Mouse (Mus musculus): Measurements from ENCODE around the gene Parvb.

Parvb gene

GRCm38 (mm10) chr15:84294391-84294790 lies 62.5 kb downstream of the Parvb start:
- DNase-seq (ENCODE audit: low spot score), result no peak

GRCm38 (mm10) chr15:84295225-84295624 lies 63.4 kb downstream of the Parvb start:
- DNase-seq (ENCODE audit: low spot score), result no peak

GRCm38 (mm10) chr15:84297454-84297853 lies 65.6 kb downstream of the Parvb start:
- no peak for DNase-seq (ENCODE audit: low spot score)

GRCm38 (mm10) chr15:84298804-84299370 lies 67.0 kb downstream of the Parvb start:
- peak; percentile 80 for DNase-seq (ENCODE audit: low spot score)

- peak; percentile 81 for DNase-seq (ENCODE audit: low spot score)
Measured at GRCm38 (mm10) chr15:84299662-84300333, 68.0 kb downstream of the Parvb start.

GRCm38 (mm10) chr15:84300591-84300990 lies 68.7 kb downstream of the Parvb start:
- DNase-seq (ENCODE audit: low spot score), result no peak

- peak; percentile 67 for DNase-seq (ENCODE audit: low spot score)
Measured at GRCm38 (mm10) chr15:84301026-84301425, 69.2 kb downstream of the Parvb start.

- DNase-seq (ENCODE audit: low spot score), result no peak
Measured at GRCm38 (mm10) chr15:84301641-84302420, 70.0 kb downstream of the Parvb start.

GRCm38 (mm10) chr15:84303264-84303663 lies 71.4 kb downstream of the Parvb start:
- DNase-seq (ENCODE audit: low spot score), result no peak

- DNase-seq (ENCODE audit: low spot score), result no peak
Measured at GRCm38 (mm10) chr15:84305333-84305732, 73.5 kb downstream of the Parvb start.

- DNase-seq (ENCODE audit: low spot score), result no peak
Measured at GRCm38 (mm10) chr15:84310271-84310670, 78.4 kb downstream of the Parvb start.

- no peak for DNase-seq (ENCODE audit: low spot score)
Measured at GRCm38 (mm10) chr15:84311295-84312085, 79.6 kb downstream of the Parvb start.

GRCm38 (mm10) chr15:84312878-84313565 lies 81.2 kb downstream of the Parvb start:
- DNase-seq (ENCODE audit: low spot score), result peak; percentile 42

GRCm38 (mm10) chr15:84313566-84313878 lies 81.7 kb downstream of the Parvb start:
- peak; percentile 19 for DNase-seq (ENCODE audit: low spot score)

GRCm38 (mm10) chr15:84314420-84315080 lies 82.7 kb downstream of the Parvb start:
- peak; percentile 27 for DNase-seq (ENCODE audit: low spot score)

GRCm38 (mm10) chr15:84315276-84316046 lies 83.6 kb downstream of the Parvb start:
- DNase-seq (ENCODE audit: low spot score), result peak; percentile 28

- no peak for DNase-seq (ENCODE audit: low spot score)
Measured at GRCm38 (mm10) chr15:84319393-84319792, 87.5 kb downstream of the Parvb start.

GRCm38 (mm10) chr15:84321544-84322174 lies 89.8 kb downstream of the Parvb start:
- DNase-seq (ENCODE audit: low spot score), result no peak

- no peak for DNase-seq (ENCODE audit: low spot score)
Measured at GRCm38 (mm10) chr15:84323966-84324869, 92.4 kb downstream of the Parvb start, which contains the start of gene Parvg. Gene Parvg (plus strand): TSS chr15:84324026.
